Mouse (Mus musculus) myocyte (in vitro differentiated cells): ENCODE data around the gene Lgi2.

Experiments used
- E2F4 ChIP-seq: IDR thresholded peaks from one replicate; pipeline ENCODE4 v1.6.1; 2011; ENCODE audit warnings: mild to moderate bottlenecking, control low read depth, moderate library complexity; ENCODE audit not compliant: insufficient read depth
- MAX ChIP-seq: IDR thresholded peaks from one replicate; pipeline ENCODE4 v1.6.1; 2011; ENCODE audit warnings: low read depth, mild to moderate bottlenecking, control low read depth
- MYOD1 ChIP-seq, 3 experiments: IDR thresholded peaks; one replicate each; pipeline ENCODE4 v1.6.1; 2011; ENCODE audit warnings: control low read depth in 2 of 3, low read depth in 2 of 3, mild to moderate bottlenecking in 2 of 3, moderate library complexity in 1 of 3; ENCODE audit not compliant: insufficient read length in 2 of 3, control insufficient read depth in 1 of 3
- MYOG ChIP-seq, 3 experiments: IDR thresholded peaks; one replicate each; pipeline ENCODE4 v1.6.1; 2011; ENCODE audit warnings: control low read depth in 2 of 3, low read depth in 2 of 3, mild to moderate bottlenecking in 2 of 3; ENCODE audit not compliant: insufficient read length in 2 of 3, control insufficient read depth in 1 of 3, insufficient read depth in 1 of 3
- POLR2A ChIP-seq: IDR thresholded peaks from one replicate; pipeline ENCODE4 v1.6.1; 2011; ENCODE audit warnings: low read depth, mild to moderate bottlenecking, control low read depth, moderate library complexity; ENCODE audit not compliant: insufficient read length
- POLR2AphosphoS2 ChIP-seq: IDR thresholded peaks from one replicate; pipeline ENCODE4 v1.6.1; 2011; ENCODE audit warnings: low read depth, control low read depth; ENCODE audit not compliant: insufficient read length
- SRF ChIP-seq: IDR thresholded peaks from one replicate; pipeline ENCODE4 v1.6.1; 2011; ENCODE audit warnings: low read depth; ENCODE audit not compliant: control insufficient read depth, insufficient read length
- TCF12 ChIP-seq: IDR thresholded peaks from one replicate; pipeline ENCODE4 v1.6.1; 2011; ENCODE audit warnings: mild to moderate bottlenecking, control low read depth; ENCODE audit not compliant: poor library complexity, insufficient read depth, severe bottlenecking

- no peak for TF ChIP-seq MAX
- TF ChIP-seq POLR2A, result no peak
- no peak for TF ChIP-seq MYOD1 (IDR thresholded peaks at IDR 0.05; ENCODE audit: control insufficient read depth in 1 of 3, insufficient read length in 2 of 3, low read depth in 2 of 3)
- TF ChIP-seq E2F4, result no peak
- TF ChIP-seq TCF12, result no peak
- TF ChIP-seq POLR2AphosphoS2, result no peak
- TF ChIP-seq SRF, result no peak
- no peak for TF ChIP-seq MYOG (IDR thresholded peaks at IDR 0.05; ENCODE audit: control insufficient read depth in 1 of 3, insufficient read depth in 1 of 3, insufficient read length in 2 of 3, low read depth in 2 of 3)
Measured at GRCm38 (mm10) chr5:52550613-52551317, 15.5 kb downstream of the Lgi2 start.
